Comparison of ENCODE assay signal across 14 mouse cellular contexts in the genomic region with DNA sequence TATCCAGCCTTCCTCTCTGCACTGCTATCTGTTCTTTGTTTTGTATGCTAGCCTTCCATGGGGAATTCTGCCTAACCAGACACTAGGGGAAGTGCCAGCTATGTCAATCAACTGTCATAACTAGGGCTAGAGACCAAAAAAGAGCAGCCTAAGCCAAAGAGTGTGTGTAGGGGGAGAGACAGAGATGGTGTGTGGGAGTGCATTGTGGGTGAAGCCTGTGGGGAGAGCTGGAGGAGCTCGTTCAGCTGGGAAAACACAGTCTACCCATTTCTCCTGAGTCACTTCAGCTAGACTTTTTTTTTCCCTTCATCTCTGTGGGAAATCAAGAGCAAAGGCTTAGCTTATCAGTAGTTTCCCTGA.
DNase-seq lines count a peak whose midpoint lies in the region; ATAC-seq and TF ChIP-seq lines count a peak whose summit lies in the region.
"Had no signal": no experiment of that assay in that cellular context is flagged by ENCODE, and none has a peak within 500 bp of the region (broad histone marks: within the 10 kb centered on the region; RNA-seq: fewer than 3 reads in every experiment).

No protein-coding gene starts in this region.

- no peaks in the 10 kb centered on the region for H3K36me3 ChIP-seq in embryonic facial prominence, embryonic 14.5 days (ENCODE audit: control insufficient read depth, insufficient read depth, low read length)
- no peaks in the 10 kb centered on the region for H3K36me3 ChIP-seq in embryonic facial prominence, embryonic 10.5 days (replicated peaks)
- no peaks in the 10 kb centered on the region for H3K36me3 ChIP-seq in myocyte (ENCODE audit: control insufficient read depth, insufficient read depth)
- H3K36me3 ChIP-seq: embryonic facial prominence, embryonic 13.5 days; neural tube, embryonic 15.5 days had no signal

- H3K9ac ChIP-seq in embryonic facial prominence, embryonic 14.5 days (ENCODE audit: low read depth, low read length) = no peak overlapping the region
- H3K9ac ChIP-seq: embryonic facial prominence, embryonic 13.5 days; neural tube, embryonic 15.5 days had no signal

- H3ac ChIP-seq in myocyte (ENCODE audit: control insufficient read depth, insufficient read length) = no peak overlapping the region

- 50% methylated on average over 1 of the region's 1 CpGs for WGBS in embryonic facial prominence, embryonic 14.5 days
- WGBS in embryonic facial prominence, embryonic 10.5 days = 36% methylated on average over 1 of the region's 1 CpGs

- intact Hi-C loops in left cerebral cortex, postnatal 4 days (cut with DNase I) = no loop called here

- H3K27me3 ChIP-seq in embryonic facial prominence, embryonic 14.5 days (replicated peaks; ENCODE audit: control insufficient read depth, insufficient read depth, low read length) = no peaks in the 10 kb centered on the region
- no peaks in the 10 kb centered on the region for H3K27me3 ChIP-seq in embryonic facial prominence, embryonic 10.5 days (replicated peaks; ENCODE audit: low read depth, poor library complexity, severe bottlenecking)
- H3K27me3 ChIP-seq in myocyte (ENCODE audit: control insufficient read depth, insufficient read depth, insufficient read length) = no peaks in the 10 kb centered on the region
- H3K27me3 ChIP-seq: embryonic facial prominence, embryonic 13.5 days; neural tube, embryonic 15.5 days had no signal

- no peaks in the 10 kb centered on the region for H3K79me2 ChIP-seq in myocyte (ENCODE audit: control insufficient read depth, insufficient read depth)

- no peaks in the 10 kb centered on the region for H3K9me3 ChIP-seq in embryonic facial prominence, embryonic 14.5 days (ENCODE audit: control insufficient read depth, low read length)
- no peaks in the 10 kb centered on the region for H3K9me3 ChIP-seq in embryonic facial prominence, embryonic 10.5 days
- H3K9me3 ChIP-seq: embryonic facial prominence, embryonic 13.5 days; neural tube, embryonic 15.5 days had no signal

- TF ChIP-seq POLR2A in myocyte (IDR thresholded peaks at IDR 0.05; ENCODE audit: insufficient read length, low read depth) = no peak

- no peaks in the 10 kb centered on the region for H3K4me1 ChIP-seq in embryonic facial prominence, embryonic 14.5 days (ENCODE audit: control insufficient read depth, insufficient read depth, low read length)
- 0 out of 2 replicates have a peak, but pooled peaks cover 3% of the 10 kb centered on the region for H3K4me1 ChIP-seq in embryonic facial prominence, embryonic 10.5 days
- H3K4me1 ChIP-seq: embryonic facial prominence, embryonic 13.5 days; neural tube, embryonic 15.5 days had no signal

- no peak overlapping the region for H3K4me2 ChIP-seq in embryonic facial prominence, embryonic 14.5 days (ENCODE audit: low read depth, low read length)
- peak overlapping the region; percentile 13 for H3K4me2 ChIP-seq in myocyte (ENCODE audit: low read depth)
- H3K4me2 ChIP-seq: embryonic facial prominence, embryonic 13.5 days; neural tube, embryonic 15.5 days had no signal

- ATAC-seq in embryonic facial prominence, embryonic 14.5 days (ENCODE audit: low read depth) = no peak
- no peak for ATAC-seq in megakaryocyte progenitor cell, adult 5-6 weeks (replicated peaks; ENCODE audit: poor library complexity)

- H3K27ac ChIP-seq in embryonic facial prominence, embryonic 14.5 days (replicated peaks; ENCODE audit: low read depth, low read length) = no peak overlapping the region
- no peak overlapping the region; the same call in 1 of the 2 replicates for H3K27ac ChIP-seq in embryonic facial prominence, embryonic 10.5 days (replicated peaks)
- H3K27ac ChIP-seq: embryonic facial prominence, embryonic 13.5 days; neural tube, embryonic 15.5 days had no signal

- H3K4me3 ChIP-seq in embryonic facial prominence, embryonic 14.5 days (ENCODE audit: low read depth, low read length) = no peak overlapping the region
- no peak overlapping the region for H3K4me3 ChIP-seq in embryonic facial prominence, embryonic 10.5 days
- no peak overlapping the region for H3K4me3 ChIP-seq in myocyte
- H3K4me3 ChIP-seq: embryonic facial prominence, embryonic 13.5 days; neural tube, embryonic 15.5 days had no signal

- peak; percentile 11 for DNase-seq in embryonic facial prominence, embryonic 14.5 days (ENCODE audit: low spot score)
- no peak for DNase-seq in embryonic facial prominence, embryonic 10.5 days (ENCODE audit: low spot score)
- peak; percentile 30 for DNase-seq in left cerebral cortex, adult 11 months (ENCODE audit: low spot score)
- DNase-seq in left cerebral cortex, postnatal 4 days = no peak
- DNase-seq in layer of hippocampus, adult 8-10 months (ENCODE audit: low spot score in 2 of 2) = peak; percentile 34 to 39
- no peak for DNase-seq in lung, postnatal 10 days
- DNase-seq: cerebellum, postnatal 10 days; gastrocnemius, postnatal 36 days; kidney, adult 11 months; kidney, postnatal 4 days had no signal

TF ChIP-seq in myocyte, 11 proteins besides CTCF, POLR2A, EP300 and RAD21:
- TF ChIP-seq POLR2AphosphoS2 (IDR thresholded peaks at IDR 0.05; ENCODE audit: insufficient read length, low read depth) = no peak
- TF ChIP-seq MAX (IDR thresholded peaks at IDR 0.05; ENCODE audit: low read depth) = no peak
- no peak for TF ChIP-seq REST (IDR thresholded peaks at IDR 0.05; ENCODE audit: insufficient read depth, insufficient read length)
- TF ChIP-seq CEBPB (IDR thresholded peaks at IDR 0.05; ENCODE audit: insufficient read depth, poor library complexity, severe bottlenecking) = no peak
- TF ChIP-seq MYOG (IDR thresholded peaks at IDR 0.05; ENCODE audit: control insufficient read depth in 1 of 3, insufficient read depth in 1 of 3, insufficient read length in 2 of 3, low read depth in 2 of 3) = no peak
- no peak for TF ChIP-seq E2F4 (IDR thresholded peaks at IDR 0.05; ENCODE audit: insufficient read depth)
- TF ChIP-seq USF1 (IDR thresholded peaks at IDR 0.05; ENCODE audit: low read depth) = no peak
- TF ChIP-seq TCF3 (IDR thresholded peaks at IDR 0.05; ENCODE audit: insufficient read length, low read depth) = no peak
- no peak for TF ChIP-seq SRF (IDR thresholded peaks at IDR 0.05; ENCODE audit: control insufficient read depth, insufficient read length, low read depth)
- no peak for TF ChIP-seq TCF12 (IDR thresholded peaks at IDR 0.05; ENCODE audit: insufficient read depth, poor library complexity, severe bottlenecking)
- no peak for TF ChIP-seq MYOD1 (IDR thresholded peaks at IDR 0.05; ENCODE audit: control insufficient read depth in 1 of 3, insufficient read length in 2 of 3, low read depth in 2 of 3)

Comparison
In these comparisons a context has a peak if more than half of its experiments do, and no peak if none do; other contexts are left out.
1. DNase-seq: peak in embryonic facial prominence, embryonic 14.5 days (single experiment), left cerebral cortex, adult 11 months (single experiment) and layer of hippocampus, adult 8-10 months (2 of 2); none in embryonic facial prominence, embryonic 10.5 days (single experiment), left cerebral cortex, postnatal 4 days (single experiment) and lung, postnatal 10 days (single experiment).